Mouse (Mus musculus): ENCODE data around the gene Mfsd12. TPM values are rescaled to one million over a fixed set of nuclear protein-coding genes. Genes with fewer than 3 reads are reported as not detected.

Mfsd12 gene
- polyA plus RNA-seq, 1 experiment, result 14.3 TPM

GRCm38 (mm10) chr10:81376561-81377361 is 19.5 kb downstream of the Mfsd12 start:
- WGBS, result 37% methylated on average over 6 of the region's 6 CpGs
- TF ChIP-seq CTCF (IDR thresholded peaks at IDR 0.05; ENCODE audit: control insufficient read depth, insufficient read depth, low read length) (no peak), POLR2A (IDR thresholded peaks at IDR 0.05; ENCODE audit: borderline replicate concordance, control insufficient read depth, low read depth, low read length) (peak; percentile 34; the same call in 1 of the 2 replicates)
- Histone ChIP-seq H3K4me3 (replicated peaks; ENCODE audit: control insufficient read depth, low read depth, low read length) (peak overlapping the region; percentile 70), H3K27ac (ENCODE audit: control insufficient read depth, insufficient read depth, low read depth, low read length, poor library complexity) (peak overlapping the region; percentile 74), H3K4me1 (ENCODE audit: control insufficient read depth, insufficient read depth, low read length) (peaks cover 4% of the 10 kb centered on the region)

- Histone ChIP-seq H3K4me3 (replicated peaks; ENCODE audit: control insufficient read depth, low read depth, low read length) (peak overlapping the region; percentile 70), H3K27ac (ENCODE audit: control insufficient read depth, insufficient read depth, low read depth, low read length, poor library complexity) (peak overlapping the region; percentile 74), H3K4me1 (ENCODE audit: control insufficient read depth, insufficient read depth, low read length) (peaks cover 4% of the 10 kb centered on the region)
- 42% methylated on average over 2 of the region's 2 CpGs for WGBS
- TF ChIP-seq POLR2A (IDR thresholded peaks at IDR 0.05; ENCODE audit: borderline replicate concordance, control insufficient read depth, low read depth, low read length) (no peak), CTCF (IDR thresholded peaks at IDR 0.05; ENCODE audit: control insufficient read depth, insufficient read depth, low read length) (no peak)
These were observed 20.0 kb downstream of the Mfsd12 start for GRCm38 (mm10) chr10:81377362-81377664.

- Histone ChIP-seq H3K4me3 (replicated peaks; ENCODE audit: control insufficient read depth, low read depth, low read length) (peak within 1 kb of the TSS; percentile 85), H3K4me1 (ENCODE audit: control insufficient read depth, insufficient read depth, low read length) (peaks cover 4% of the 10 kb centered on the region), H3K27ac (ENCODE audit: control insufficient read depth, insufficient read depth, low read depth, low read length, poor library complexity) (peak within 1 kb of the TSS; percentile 74)
- no peak for TF ChIP-seq CTCF (IDR thresholded peaks at IDR 0.05; ENCODE audit: control insufficient read depth, insufficient read depth, low read length)
- TF ChIP-seq POLR2A (IDR thresholded peaks at IDR 0.05; ENCODE audit: borderline replicate concordance, control insufficient read depth, low read depth, low read length), result peak; percentile 89
- WGBS, result 1% methylated on average over 59 of the region's 59 CpGs
These were observed 20.7 kb downstream of the Mfsd12 start, which contains the start of gene Fzr1 for GRCm38 (mm10) chr10:81377793-81378552. TSS of gene Fzr1 (minus strand) at chr10:81378516.

- WGBS, result under 1% methylated on average over 46 of the region's 46 CpGs
- peak overlapping the region; percentile 74 for H3K27ac ChIP-seq (ENCODE audit: control insufficient read depth, insufficient read depth, low read depth, low read length, poor library complexity)
- peaks cover 4% of the 10 kb centered on the region for H3K4me1 ChIP-seq (ENCODE audit: control insufficient read depth, insufficient read depth, low read length)
- TF ChIP-seq CTCF (IDR thresholded peaks at IDR 0.05; ENCODE audit: control insufficient read depth, insufficient read depth, low read length), result peak; percentile 19; the same call in 1 of the 2 replicates
- peak; percentile 50; the same call in 1 of the 2 replicates for TF ChIP-seq POLR2A (IDR thresholded peaks at IDR 0.05; ENCODE audit: borderline replicate concordance, control insufficient read depth, low read depth, low read length)
- H3K4me3 ChIP-seq (replicated peaks; ENCODE audit: control insufficient read depth, low read depth, low read length), result peak overlapping the region; percentile 85
These were observed 21.4 kb downstream of the Mfsd12 start for GRCm38 (mm10) chr10:81378553-81379182.

GRCm38 (mm10) chr10:81379183-81379553 is 21.9 kb downstream of the Mfsd12 start:
- WGBS, result 59% methylated on average over 3 of the region's 3 CpGs
- H3K4me3 ChIP-seq (replicated peaks; ENCODE audit: control insufficient read depth, low read depth, low read length), result peak overlapping the region; percentile 85
- TF ChIP-seq CTCF (IDR thresholded peaks at IDR 0.05; ENCODE audit: control insufficient read depth, insufficient read depth, low read length) (no peak), POLR2A (IDR thresholded peaks at IDR 0.05; ENCODE audit: borderline replicate concordance, control insufficient read depth, low read depth, low read length) (no peak)
- H3K27ac ChIP-seq (ENCODE audit: control insufficient read depth, insufficient read depth, low read depth, low read length, poor library complexity), result peak overlapping the region; percentile 74
- peaks cover 4% of the 10 kb centered on the region for H3K4me1 ChIP-seq (ENCODE audit: control insufficient read depth, insufficient read depth, low read length)

- H3K4me3 ChIP-seq (replicated peaks; ENCODE audit: control insufficient read depth, low read depth, low read length), result no peak overlapping the region
- TF ChIP-seq POLR2A (IDR thresholded peaks at IDR 0.05; ENCODE audit: borderline replicate concordance, control insufficient read depth, low read depth, low read length), result no peak
- TF ChIP-seq CTCF (IDR thresholded peaks at IDR 0.05; ENCODE audit: control insufficient read depth, insufficient read depth, low read length), result no peak
- H3K27ac ChIP-seq (ENCODE audit: control insufficient read depth, insufficient read depth, low read depth, low read length, poor library complexity), result peak overlapping the region; percentile 21
- peaks cover 5% of the 10 kb centered on the region for H3K4me1 ChIP-seq (ENCODE audit: control insufficient read depth, insufficient read depth, low read length)
- 51% methylated on average over 6 of the region's 6 CpGs for WGBS
These were observed 22.6 kb downstream of the Mfsd12 start for GRCm38 (mm10) chr10:81379809-81380378.

- Histone ChIP-seq H3K4me3 (replicated peaks; ENCODE audit: control insufficient read depth, low read depth, low read length) (no peak overlapping the region), H3K27ac (ENCODE audit: control insufficient read depth, insufficient read depth, low read depth, low read length, poor library complexity) (peak overlapping the region; percentile 92), H3K4me1 (ENCODE audit: control insufficient read depth, insufficient read depth, low read length) (peaks cover 4% of the 10 kb centered on the region)
- TF ChIP-seq POLR2A (IDR thresholded peaks at IDR 0.05; ENCODE audit: borderline replicate concordance, control insufficient read depth, low read depth, low read length) (no peak), CTCF (IDR thresholded peaks at IDR 0.05; ENCODE audit: control insufficient read depth, insufficient read depth, low read length) (no peak)
- 14% methylated on average over 5 of the region's 5 CpGs for WGBS
These were observed 24.7 kb downstream of the Mfsd12 start for GRCm38 (mm10) chr10:81382039-81382438.

Measured in bone marrow, adult 2 months (tissue).